Mouse (Mus musculus): ENCODE measurements around the gene Uqcrc2. TPM values are rescaled to one million over a fixed set of nuclear protein-coding genes. Genes with fewer than 3 reads are reported as not detected.

Gene Uqcrc2
- total and polyA plus RNA-seq, 3 experiments, result 229 to 659 (median 338) TPM

DNA sequence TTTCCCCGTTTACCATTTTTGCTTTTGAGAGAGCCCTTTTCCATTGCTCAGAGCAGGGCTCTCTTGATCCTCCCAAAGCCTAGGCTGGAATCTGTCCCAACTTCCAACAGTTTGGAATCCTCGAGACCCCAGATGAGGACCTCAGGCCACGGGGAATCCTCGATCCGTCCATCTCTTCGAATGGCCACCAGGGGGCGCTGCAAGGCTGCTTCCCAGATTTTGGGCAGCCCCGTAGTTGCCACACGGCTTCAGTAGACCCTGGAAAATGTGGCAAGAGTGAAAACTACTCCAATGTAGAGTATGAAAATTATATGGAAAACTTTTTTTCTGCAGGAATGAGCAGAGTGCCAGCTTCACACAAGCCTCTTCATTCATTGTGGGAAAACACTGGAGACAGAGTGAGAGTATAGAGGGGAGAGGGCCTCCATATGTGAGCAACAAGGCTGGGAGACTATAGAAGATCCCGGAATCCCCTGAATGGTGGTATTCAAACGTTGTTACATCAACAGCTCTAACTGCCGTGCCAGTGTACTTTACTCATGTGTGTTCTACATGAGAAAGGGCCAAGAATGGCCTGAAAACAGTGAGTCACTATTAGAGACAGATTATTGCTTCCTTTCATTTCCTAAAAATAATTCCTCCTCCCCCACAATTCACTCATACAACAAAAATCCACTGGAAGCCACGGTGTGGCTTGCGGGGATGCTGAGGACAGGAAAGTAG lies 35.3 kb downstream of the Uqcrc2 start, which contains the start of gene Pdzd9:
TSS of gene Pdzd9 (minus strand) at position 191 of the 723 bp plus-strand sequence.
- no peak within 1 kb of the TSS for H3K27ac ChIP-seq (ENCODE audit: control insufficient read depth, low read depth, low read length)
- TF ChIP-seq SMC3 (IDR thresholded peaks at IDR 0.05; ENCODE audit: low read depth, low read length) (peak; percentile 97), MXI1 (IDR thresholded peaks at IDR 0.05; ENCODE audit: low read depth, low read length) (no peak), RAD21 (IDR thresholded peaks at IDR 0.05; ENCODE audit: low read depth, low read length) (peak; percentile 97), POLR2AphosphoS5 (IDR thresholded peaks at IDR 0.05; ENCODE audit: borderline replicate concordance, low read depth, low read length) (no peak), TBP (IDR thresholded peaks at IDR 0.05; ENCODE audit: low read depth, low read length) (no peak), ZC3H11A (IDR thresholded peaks at IDR 0.05; ENCODE audit: low read depth, low read length) (peak; percentile 97), MYB (IDR thresholded peaks at IDR 0.05; ENCODE audit: low read depth, low read length) (no peak), EP300 (IDR thresholded peaks at IDR 0.05; ENCODE audit: low read depth in 1 of 2, low read length in 2 of 2) (no peak), E2F4 (IDR thresholded peaks at IDR 0.05; ENCODE audit: borderline replicate concordance, low read depth, low read length) (no peak), MAX (IDR thresholded peaks at IDR 0.05; ENCODE audit: low read length) (no peak), TCF12 (IDR thresholded peaks at IDR 0.05; ENCODE audit: low read depth, low read length) (no peak), ETS1 (IDR thresholded peaks at IDR 0.05; ENCODE audit: low read depth, low read length) (no peak), MYC (IDR thresholded peaks at IDR 0.05; ENCODE audit: low read depth, low read length) (0 out of 2 replicates have a peak, but pooled peaks have one; percentile 25), USF1 (IDR thresholded peaks at IDR 0.05; ENCODE audit: low read depth, low read length) (no peak), ZMIZ1 (IDR thresholded peaks at IDR 0.05; ENCODE audit: low read depth, low read length) (no peak), SIN3A (IDR thresholded peaks at IDR 0.05; ENCODE audit: low read length) (peak; percentile 34; the same call in 1 of the 2 replicates), HCFC1 (IDR thresholded peaks at IDR 0.05; ENCODE audit: low read depth, low read length) (no peak), POLR2AphosphoS2 (IDR thresholded peaks at IDR 0.05; ENCODE audit: low read length) (no peak), MEF2A (IDR thresholded peaks at IDR 0.05; ENCODE audit: extremely low read depth, insufficient replicate concordance, low read depth, low read length, poor library complexity, severe bottlenecking) (no peak), JUND (IDR thresholded peaks at IDR 0.05; ENCODE audit: low read depth, low read length) (no peak), UBTF (IDR thresholded peaks at IDR 0.05; ENCODE audit: borderline replicate concordance, insufficient read depth, low read depth, low read length) (no peak), NRF1 (IDR thresholded peaks at IDR 0.05; ENCODE audit: insufficient read depth, low read depth, low read length, poor library complexity, severe bottlenecking) (no peak), GATA1 (IDR thresholded peaks at IDR 0.05; ENCODE audit: low read depth, low read length) (no peak), CHD1 (IDR thresholded peaks at IDR 0.05; ENCODE audit: low read depth, low read length) (no peak), BHLHE40 (IDR thresholded peaks at IDR 0.05; ENCODE audit: borderline replicate concordance, low read depth, low read length) (no peak; the same call in 1 of the 2 replicates), GABPA (IDR thresholded peaks at IDR 0.05; ENCODE audit: low read depth, low read length) (no peak), CTCF (IDR thresholded peaks at IDR 0.05 in 2 of 3, conservative IDR thresholded peaks at IDR 0.05 in 1 of 3; ENCODE audit: control insufficient read depth in 1 of 3, insufficient read depth in 1 of 3, low read depth in 2 of 3, low read length in 3 of 3, poor library complexity in 1 of 3, severe bottlenecking in 1 of 3) (peak; percentile 75 to 98 (median 96)), KAT2A (conservative IDR thresholded peaks at IDR 0.05; ENCODE audit: low read depth, low read length) (no peak), ZNF384 (IDR thresholded peaks at IDR 0.05; ENCODE audit: low read depth, low read length) (no peak), MAZ (IDR thresholded peaks at IDR 0.05; ENCODE audit: low read depth, low read length) (no peak), RCOR1 (IDR thresholded peaks at IDR 0.05; ENCODE audit: low read depth, low read length) (no peak), NELFE (IDR thresholded peaks at IDR 0.05; ENCODE audit: low read depth, low read length) (no peak)
- H3K36me3 ChIP-seq (ENCODE audit: control insufficient read depth in 1 of 2, insufficient read depth in 2 of 2, low read length in 2 of 2), result peaks cover 0 to 7% of the 10 kb centered on the region in 2 experiments; a peak in 1 of 4 replicates
- H3K4me1 ChIP-seq (ENCODE audit: control insufficient read depth in 1 of 2, insufficient read depth in 2 of 2, low read length in 2 of 2), result peaks cover 3 to 8% of the 10 kb centered on the region in 2 experiments; a peak in 2 of 4 replicates
- no peaks in the 10 kb centered on the region for H3K27me3 ChIP-seq (ENCODE audit: control insufficient read depth in 1 of 2, insufficient read depth in 2 of 2, low read length in 2 of 2)
- H3K79me2 ChIP-seq (ENCODE audit: control insufficient read depth, insufficient read depth, low read length, poor library complexity), result no peaks in the 10 kb centered on the region
- peak within 1 kb of the TSS; percentile 45 to 60 for H3K4me3 ChIP-seq (ENCODE audit: control insufficient read depth in 1 of 2, insufficient read depth in 1 of 2, low read depth in 2 of 2, low read length in 2 of 2)
- peak; percentile 70 for DNase-seq (ENCODE audit: low read depth, low spot score)
- no peaks in the 10 kb centered on the region for H3K9me3 ChIP-seq (replicated peaks; ENCODE audit: insufficient read depth, low read length)
- H3K9ac ChIP-seq (ENCODE audit: control insufficient read depth, low read depth, low read length, poor library complexity, severe bottlenecking), result peak within 1 kb of the TSS; percentile 56
